Mouse (Mus musculus) midbrain, postnatal 0 days (tissue): ENCODE data around the gene Chl1. TPM values are rescaled to one million over a fixed set of nuclear protein-coding genes. Genes with fewer than 3 reads are reported as not detected.

Experiments used
- ATAC-seq: fragments of 200-750 bp; cut with Nextera tagmentation; 2 replicates; pipeline ENCODE4 v1.8.0; 2017; ENCODE audit warnings: moderate number of reproducible peaks, mild to moderate bottlenecking, moderate TSS enrichment, moderate library complexity; ENCODE audit not compliant: low FRiP score
- DNase-seq: peaks from one replicate; pipeline ENCODE4 v3.0.0-alpha.2; 2015; ENCODE audit warnings: low spot score
- H3K27ac ChIP-seq: fragments of 300-500 bp; sonication (generic); 2 replicates; pipeline ENCODE4 v1.5.1; 2014; ENCODE audit warnings: low read depth, mild to moderate bottlenecking, low read length, mixed read lengths
- H3K27me3 ChIP-seq: fragments of 300-500 bp; sonication (generic); 2 replicates; pipeline ENCODE4 v1.6.1; 2014; ENCODE audit warnings: low read length, control low read depth, mixed read lengths; ENCODE audit not compliant: insufficient read depth
- H3K36me3 ChIP-seq: fragments of 300-500 bp; sonication (generic); 2 replicates; pipeline ENCODE4 v1.6.1; 2014; ENCODE audit warnings: low read length, control low read depth, mixed read lengths; ENCODE audit not compliant: insufficient read depth
- H3K4me1 ChIP-seq: fragments of 300-500 bp; sonication (generic); 2 replicates; pipeline ENCODE4 v1.6.1; 2014; ENCODE audit warnings: mild to moderate bottlenecking, control low read depth, antibody characterized with exemption, low read length, mixed read lengths; ENCODE audit not compliant: insufficient read depth
- H3K4me2 ChIP-seq: fragments of 300-500 bp; sonication (generic); 2 replicates; pipeline ENCODE4 v1.6.1; 2014; ENCODE audit warnings: low read depth, mild to moderate bottlenecking, low read length, mixed read lengths; ENCODE audit not compliant: poor library complexity, severe bottlenecking
- H3K4me3 ChIP-seq: fragments of 300-500 bp; sonication (generic); 2 replicates; pipeline ENCODE4 v1.5.1; 2014; ENCODE audit warnings: low read depth, mild to moderate bottlenecking, low read length, moderate library complexity
- H3K9ac ChIP-seq: fragments of 300-500 bp; sonication (generic); replicated peaks from 2 replicates; pipeline ENCODE4 v1.6.1; 2014; ENCODE audit warnings: mild to moderate bottlenecking, low read length, moderate library complexity, mixed read lengths; ENCODE audit not compliant: poor library complexity, severe bottlenecking
- H3K9me3 ChIP-seq: fragments of 300-500 bp; sonication (generic); 2 replicates; pipeline ENCODE4 v1.6.1; 2016; ENCODE audit warnings: low read length, control low read depth
- CTCF ChIP-seq: IDR thresholded peaks from 2 replicates; pipeline ENCODE4 v1.5.1; 2016; ENCODE audit warnings: antibody characterized with exemption, mild to moderate bottlenecking
- WGBS: fragments of 180-500 bp; shearing (Covaris S2); extraction: QIAGEN DNeasy Blood & Tissue Kit; methylation state at CpG from one replicate; pipeline ENCODE4 v1.1.7; 2014; 5-methylcytosine and 5-hydroxymethylcytosine counted together
- polyA plus RNA-seq: library from polyadenylated mRNA; unstranded; fragments of >200 nt; fragmentation: Nextera tagmentation; extraction: Ambion mirVana; gene quantifications from 2 replicates; pipeline ENCODE4 v1.2.1, GENCODE M21; 2015
- total RNA-seq: library from RNA; depleted of rRNA; stranded (reverse); fragments of >200 nt; gene quantifications from 2 replicates; pipeline ENCODE4 v1.2.3, GENCODE M21; 2014

Chl1 gene
- total and polyA plus RNA-seq, 2 experiments from 2014 or later: 224 to 300 TPM

DNA sequence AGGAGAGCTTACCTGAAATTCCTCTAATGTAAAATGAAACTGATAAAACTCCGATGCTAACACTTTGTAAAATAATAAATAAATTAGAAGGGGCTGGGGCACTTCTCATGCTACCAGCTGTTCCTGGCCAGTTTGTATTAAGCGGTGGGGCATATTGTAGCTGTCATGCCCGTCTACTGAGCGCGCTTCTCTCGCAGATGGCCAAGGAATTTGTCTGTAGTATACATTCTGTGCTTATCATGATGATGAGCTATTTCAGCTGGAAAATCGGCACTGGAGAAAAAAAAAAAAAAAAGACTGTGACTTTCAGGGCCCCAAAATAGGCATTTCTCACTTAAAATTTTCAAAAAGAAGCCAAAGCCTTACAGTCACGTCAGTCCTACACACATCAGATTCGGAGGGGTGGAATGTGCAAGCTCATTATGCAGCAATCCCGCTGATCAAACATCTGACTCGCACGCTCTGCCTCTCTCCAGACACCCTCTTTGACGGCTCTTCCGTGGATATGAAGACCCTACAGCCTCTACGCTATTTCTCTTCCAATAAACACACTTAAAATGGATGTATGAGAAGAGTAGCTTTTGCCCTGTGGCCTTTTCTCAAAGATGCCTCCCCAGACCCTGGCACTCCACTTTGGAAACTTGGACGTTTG is 238.9 kb downstream of the Chl1 start:
- Histone ChIP-seq H3K4me1 (no peaks in the 10 kb centered on the region), H3K27me3 (no peaks in the 10 kb centered on the region), H3K9me3 (no peaks in the 10 kb centered on the region), H3K36me3 (no peaks in the 10 kb centered on the region), H3K4me3 (no peak overlapping the region), H3K27ac (no peak overlapping the region), H3K9ac (no peak overlapping the region), H3K4me2 (peak overlapping the region; percentile 29; the same call in 1 of the 2 replicates)
- 24% methylated on average over 16 of the region's 16 CpGs for WGBS
- no peak for ATAC-seq
- TF ChIP-seq CTCF: no peak
- peak; percentile 40 for DNase-seq

DNA sequence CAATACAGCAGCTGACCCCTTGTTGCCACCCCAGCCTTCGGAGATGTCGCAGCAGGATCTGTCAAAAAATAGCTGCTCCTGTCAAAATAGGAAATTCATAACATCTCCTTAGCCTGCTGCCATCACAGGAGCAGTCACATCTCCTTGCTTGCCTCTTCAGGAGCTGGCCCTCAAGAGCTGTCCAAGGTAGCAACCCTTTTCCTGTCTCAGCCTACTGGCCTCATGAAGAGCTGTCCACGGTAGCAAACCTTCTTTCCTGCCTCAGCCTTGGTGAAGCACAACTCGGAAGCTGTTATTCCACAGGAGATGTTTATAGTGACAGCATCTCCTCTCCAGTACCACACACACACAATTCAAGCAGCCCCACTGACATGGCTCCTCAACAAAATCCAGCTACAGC is 243.5 kb downstream of the Chl1 start:
- H3K4me1 ChIP-seq: no peaks in the 10 kb centered on the region
- H3K4me2 ChIP-seq: no peak overlapping the region
- no peak for TF ChIP-seq CTCF
- no peak overlapping the region for H3K4me3 ChIP-seq
- no peaks in the 10 kb centered on the region for H3K27me3 ChIP-seq
- no peaks in the 10 kb centered on the region for H3K9me3 ChIP-seq
- H3K9ac ChIP-seq: no peak overlapping the region
- ATAC-seq (no peak), DNase-seq (no peak)
- WGBS: 62% methylated on average over 4 of the region's 4 CpGs
- H3K27ac ChIP-seq: no peak overlapping the region
- H3K36me3 ChIP-seq: no peaks in the 10 kb centered on the region

GRCm38 (mm10) chr6:103766830-103767229 is 256.4 kb downstream of the Chl1 start:
- TF ChIP-seq CTCF: no peak
- H3K27me3 ChIP-seq: no peaks in the 10 kb centered on the region
- WGBS: 81% methylated on average over 3 of the region's 3 CpGs
- no peak overlapping the region for H3K4me3 ChIP-seq
- no peaks in the 10 kb centered on the region for H3K36me3 ChIP-seq
- no peaks in the 10 kb centered on the region for H3K4me1 ChIP-seq
- DNase-seq (no peak), ATAC-seq (no peak)
- H3K9ac ChIP-seq: no peak overlapping the region
- 0 out of 2 replicates have a peak, but pooled peaks cover 3% of the 10 kb centered on the region for H3K9me3 ChIP-seq
- no peak overlapping the region for H3K27ac ChIP-seq
- H3K4me2 ChIP-seq: no peak overlapping the region

DNA sequence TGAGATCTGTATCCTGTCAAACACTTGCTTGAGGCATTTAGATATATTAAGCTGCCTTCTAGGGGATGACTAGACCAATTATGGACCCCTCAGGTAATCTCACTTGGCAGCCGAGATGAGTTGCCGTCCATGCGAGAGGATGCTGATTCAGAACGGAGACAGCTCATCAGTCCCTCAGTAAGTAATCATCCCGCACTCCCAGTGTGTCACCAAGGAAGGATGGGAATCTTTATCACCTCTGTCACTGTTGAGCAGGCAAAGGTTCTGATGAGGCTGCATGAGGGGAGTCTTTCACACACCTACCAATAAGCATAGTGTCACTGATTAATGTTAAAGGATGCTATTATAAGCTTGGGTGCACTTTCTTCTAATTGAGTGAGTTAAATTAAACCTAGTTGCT is 270.7 kb downstream of the Chl1 start:
- DNase-seq (peak; percentile 3), ATAC-seq (no peak)
- no peaks in the 10 kb centered on the region for H3K4me1 ChIP-seq
- H3K9ac ChIP-seq: no peak overlapping the region
- WGBS: 56% methylated on average over 5 of the region's 5 CpGs
- H3K36me3 ChIP-seq: no peaks in the 10 kb centered on the region
- no peak for TF ChIP-seq CTCF
- H3K27ac ChIP-seq: no peak overlapping the region
- H3K4me2 ChIP-seq: no peak overlapping the region
- no peak overlapping the region for H3K4me3 ChIP-seq
- no peaks in the 10 kb centered on the region for H3K9me3 ChIP-seq
- H3K27me3 ChIP-seq: no peaks in the 10 kb centered on the region

GRCm38 (mm10) chr6:103791077-103791632 is 280.8 kb downstream of the Chl1 start:
- Histone ChIP-seq H3K9ac (no peak overlapping the region), H3K4me1 (no peaks in the 10 kb centered on the region), H3K36me3 (no peaks in the 10 kb centered on the region), H3K9me3 (0 out of 2 replicates have a peak, but pooled peaks cover 2% of the 10 kb centered on the region), H3K27ac (no peak overlapping the region), H3K4me2 (no peak overlapping the region), H3K4me3 (no peak overlapping the region), H3K27me3 (no peaks in the 10 kb centered on the region)
- no peak for ATAC-seq
- no peak for DNase-seq
- TF ChIP-seq CTCF: no peak
- 57% methylated on average over 2 of the region's 2 CpGs for WGBS

DNA sequence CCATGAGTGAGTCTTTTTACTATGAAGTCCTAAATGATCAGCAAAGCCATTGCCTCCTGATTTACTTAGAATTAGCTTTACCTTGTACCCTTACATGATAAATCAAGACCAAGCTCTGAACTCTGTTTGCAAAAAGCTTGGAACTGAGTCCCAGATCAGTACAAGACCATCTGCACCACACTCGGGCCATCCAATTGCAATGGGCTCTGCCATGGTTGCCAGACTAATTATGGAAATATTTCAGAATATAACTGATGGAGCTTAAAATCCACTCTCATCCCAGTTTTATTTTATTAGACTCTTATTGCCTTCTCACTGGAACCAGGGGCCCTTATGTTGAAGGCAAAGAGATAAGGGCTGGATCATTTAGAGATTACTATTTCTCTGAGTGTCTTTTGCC is 284.9 kb downstream of the Chl1 start:
- no peaks in the 10 kb centered on the region for H3K36me3 ChIP-seq
- H3K9ac ChIP-seq: no peak overlapping the region
- H3K4me1 ChIP-seq: no peaks in the 10 kb centered on the region
- H3K9me3 ChIP-seq: 0 out of 2 replicates have a peak, but pooled peaks cover 2% of the 10 kb centered on the region
- H3K4me2 ChIP-seq: no peak overlapping the region
- ATAC-seq: no peak
- WGBS: 21% methylated on average over 1 of the region's 1 CpGs
- no peak overlapping the region for H3K4me3 ChIP-seq
- peak; percentile 19 for DNase-seq
- H3K27me3 ChIP-seq: no peaks in the 10 kb centered on the region
- H3K27ac ChIP-seq: no peak overlapping the region
- no peak for TF ChIP-seq CTCF
